ENCODE assay signal across 17 mouse cellular contexts in the genomic region with DNA sequence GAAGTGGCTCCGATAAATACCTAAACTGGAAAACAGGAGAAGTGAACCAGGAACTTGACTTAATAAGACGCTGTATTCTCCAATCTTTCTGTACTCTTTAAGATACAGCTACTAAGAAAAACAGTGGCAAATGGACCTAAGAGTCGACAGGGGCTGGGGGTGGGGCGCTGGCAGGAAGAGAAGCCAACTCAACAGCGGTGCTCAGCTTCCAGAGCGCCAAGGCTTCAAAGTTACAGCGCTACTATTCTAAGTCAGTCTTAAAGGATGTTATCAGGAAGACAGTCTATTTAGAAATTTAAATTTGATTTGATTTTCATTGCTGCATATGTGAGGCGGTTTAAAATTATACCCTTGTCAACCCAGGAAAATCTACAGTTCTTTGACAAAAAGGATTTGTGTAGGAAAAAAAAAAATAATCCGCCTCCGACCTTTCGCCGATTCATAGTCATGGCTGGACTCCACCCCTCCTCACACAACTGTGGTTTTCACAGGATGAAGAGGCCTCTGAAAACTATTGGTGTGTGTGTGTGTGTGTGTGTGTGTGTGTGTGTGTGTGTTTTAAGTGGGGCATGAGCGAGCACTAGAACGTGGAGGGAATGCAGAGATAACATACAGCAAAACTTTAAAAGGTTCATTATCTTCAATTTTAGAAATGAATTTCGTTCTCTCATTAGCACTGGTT. TPM values are rescaled to one million over a fixed set of nuclear protein-coding genes. Genes with fewer than 3 reads are reported as not detected.
DNase-seq lines count a peak whose midpoint lies in the region; ATAC-seq lines count a peak whose summit lies in the region.
"Had no signal": no experiment of that assay in that cellular context is flagged by ENCODE, and none has a peak within 500 bp of the region (broad histone marks: within the 10 kb centered on the region; RNA-seq: fewer than 3 reads in every experiment).

No protein-coding gene starts in this region.

- peak; percentile 72 for ATAC-seq in activated CD4-positive, CD25-positive, alpha-beta regulatory T cell, adult 4 months
- no peak for ATAC-seq in liver, embryonic 15.5 days (ENCODE audit: insufficient read depth)
- ATAC-seq: hindbrain, embryonic 16.5 days had no signal

- no peak overlapping the region for H3K27ac ChIP-seq in liver, embryonic 15.5 days (replicated peaks)
- H3K27ac ChIP-seq: embryonic facial prominence, embryonic 12.5 days; heart, embryonic 15.5 days; limb, embryonic 15.5 days had no signal

- DNase-seq in left cerebral cortex, postnatal 4 days: peak; percentile 20
- DNase-seq in left cerebral cortex, postnatal 25 days (ENCODE audit: low spot score in 2 of 2): no peak
- DNase-seq in thymus, postnatal 36 days: peak; percentile 31 to 45
- DNase-seq in embryo, embryonic 9.5 days (ENCODE audit: extremely low spot score): no peak
- DNase-seq in frontal cortex, postnatal 14 days (ENCODE audit: low spot score in 2 of 2): no peak
- DNase-seq: adrenal gland, postnatal 10 days; cerebellum, adult 9-10 months; gastrocnemius, postnatal 10 days; kidney, adult 9 months; midbrain, embryonic 14.5 days; spleen, adult 18-20 months had no signal

- intact Hi-C loops in left cerebral cortex, postnatal 4 days (cut with DNase I): no loop called here
- intact Hi-C loops in left cerebral cortex, postnatal 25 days (cut with DNase I): no loop called here

- H3K4me1 ChIP-seq in liver, embryonic 15.5 days (replicated peaks): no peaks in the 10 kb centered on the region; the same call in 1 of the 2 replicates
- H3K4me1 ChIP-seq: embryonic facial prominence, embryonic 12.5 days; limb, embryonic 15.5 days had no signal

- 42% methylated on average over 15 of the region's 15 CpGs for WGBS in liver, embryonic 15.5 days (ENCODE audit: insufficient replicate concordance)

- no peak overlapping the region for H3K4me3 ChIP-seq in liver, embryonic 15.5 days (replicated peaks)
- H3K4me3 ChIP-seq: embryonic facial prominence, embryonic 12.5 days; heart, embryonic 15.5 days; limb, embryonic 15.5 days had no signal

- peak overlapping the region; percentile 15; the same call in 1 of the 2 replicates for H3K4me2 ChIP-seq in liver, embryonic 15.5 days
- H3K4me2 ChIP-seq: embryonic facial prominence, embryonic 12.5 days; heart, embryonic 15.5 days; limb, embryonic 15.5 days had no signal

- H3K36me3 ChIP-seq in liver, embryonic 15.5 days (replicated peaks): no peaks in the 10 kb centered on the region
- H3K36me3 ChIP-seq: embryonic facial prominence, embryonic 12.5 days; heart, embryonic 15.5 days; limb, embryonic 15.5 days had no signal

- no peaks in the 10 kb centered on the region for H3K9me3 ChIP-seq in liver, embryonic 15.5 days (replicated peaks)
- H3K9me3 ChIP-seq: embryonic facial prominence, embryonic 12.5 days; heart, embryonic 15.5 days; limb, embryonic 15.5 days had no signal

- H3K9ac ChIP-seq in liver, embryonic 15.5 days: no peak overlapping the region
- H3K9ac ChIP-seq: embryonic facial prominence, embryonic 12.5 days; heart, embryonic 15.5 days; limb, embryonic 15.5 days had no signal

- no peaks in the 10 kb centered on the region for H3K27me3 ChIP-seq in liver, embryonic 15.5 days
- H3K27me3 ChIP-seq: embryonic facial prominence, embryonic 12.5 days; heart, embryonic 15.5 days; limb, embryonic 15.5 days had no signal

RNA-seq across cellular contexts. Expression of a gene that starts 15.1 kb away (rescaled TPM):
- 10 to 100 TPM; 10.9 to 13.0 TPM for total RNA-seq in left cerebral cortex, postnatal 4 days (2021)
- total RNA-seq in left cerebral cortex, postnatal 25 days (2021): 10 to 100 TPM; 10.2 to 10.6 TPM
- polyA plus RNA-seq in activated CD4-positive, CD25-positive, alpha-beta regulatory T cell, adult 4 months (2017; shearing (Covaris generic)): 10 to 100 TPM; 24.7 to 25.9 TPM
- polyA plus RNA-seq in liver, embryonic 15.5 days (2015; fragmentation: Nextera tagmentation; extraction: Ambion mirVana): 3.5 and 3.8 TPM in 2 replicates

Comparison
In these comparisons a context has a peak if more than half of its experiments do, and no peak if none do; other contexts are left out.
1. DNase-seq: peak in left cerebral cortex, postnatal 4 days (single experiment) and thymus, postnatal 36 days (2 of 2); none in left cerebral cortex, postnatal 25 days (0 of 2), embryo, embryonic 9.5 days (single experiment) and frontal cortex, postnatal 14 days (0 of 2).